Mouse (Mus musculus): ENCODE measurements around the gene Nuak2. TPM values are rescaled to one million over a fixed set of nuclear protein-coding genes. Genes with fewer than 3 reads are reported as not detected.

Nuak2 gene
- total RNA-seq, 2 experiments from 2014 or later, result 3.3 to 7.4 TPM

DNA sequence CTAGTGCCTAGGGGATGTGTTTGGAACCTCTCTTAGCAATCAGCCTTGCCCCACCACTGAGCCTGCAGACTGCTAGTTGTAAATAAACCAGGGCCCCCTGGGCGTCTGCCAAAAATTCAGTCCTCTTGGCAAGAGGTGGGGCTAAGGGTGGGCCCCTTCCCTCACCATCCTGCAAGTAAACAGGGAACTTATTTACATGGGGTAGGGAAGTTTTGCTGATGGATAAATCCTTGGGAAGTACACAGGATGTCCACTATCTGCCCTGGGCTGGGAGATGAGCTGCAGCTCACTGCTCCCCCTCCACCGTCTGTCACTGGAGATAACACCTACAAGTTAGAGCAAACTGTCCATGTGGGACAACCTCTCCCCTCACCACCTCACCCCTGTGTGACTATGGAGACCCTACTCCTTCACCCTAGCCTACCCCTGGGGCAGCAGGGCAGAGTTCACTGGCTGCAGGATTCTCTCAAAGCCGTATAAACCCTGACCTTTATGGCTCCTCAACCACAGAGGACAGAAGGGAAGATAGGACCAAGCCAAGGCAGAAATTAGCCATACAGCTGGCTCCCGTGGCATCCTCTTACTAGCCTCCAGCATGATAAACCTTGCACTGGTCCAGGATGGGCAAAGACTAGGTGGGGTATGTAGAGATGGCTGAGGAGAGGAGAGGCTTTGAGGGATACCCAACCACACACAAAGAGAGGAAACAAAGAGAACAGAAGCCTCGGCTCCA, 58.4 kb downstream of the Nuak2 start:
- DNase-seq (ENCODE audit: low spot score in 2 of 2), result no peak

DNA sequence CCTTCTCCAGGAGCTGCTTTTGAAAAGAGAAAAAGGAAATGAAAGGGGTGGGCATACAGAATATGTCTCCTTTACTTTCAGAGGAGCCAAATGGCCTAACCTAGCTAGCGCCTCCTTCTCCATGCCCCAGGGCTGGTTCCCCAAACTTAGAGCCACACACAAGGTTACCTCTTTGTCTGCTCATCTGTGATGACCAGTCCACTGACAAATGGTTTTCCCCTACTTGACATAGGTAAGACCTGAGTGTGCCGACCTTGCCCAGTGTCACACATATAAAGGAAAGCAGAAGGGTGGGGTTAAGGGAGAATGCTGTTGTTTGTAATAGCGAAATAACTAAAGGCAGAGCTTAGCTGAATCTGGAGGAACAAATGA, 58.9 kb downstream of the Nuak2 start:
- no peak for DNase-seq (ENCODE audit: low spot score in 2 of 2)

DNA sequence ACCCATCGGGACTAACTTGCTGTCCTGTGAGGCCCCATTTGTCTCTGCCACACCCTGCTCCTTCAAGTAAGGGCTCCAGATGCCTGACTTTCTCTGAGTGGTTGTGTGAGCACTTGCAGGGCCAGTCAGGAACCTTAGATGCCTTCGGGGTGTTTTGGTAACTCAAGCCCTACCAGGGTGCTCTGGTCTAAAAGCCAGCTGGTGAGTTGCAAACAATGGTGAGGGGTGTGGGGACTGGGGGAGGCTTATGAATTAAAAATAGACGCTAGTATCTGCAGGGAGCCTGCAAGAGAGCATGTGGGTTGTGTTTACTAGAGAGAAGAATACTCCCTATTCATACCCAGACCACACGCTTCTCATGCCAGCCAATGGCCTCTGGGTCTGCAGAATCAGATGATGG, 59.3 kb downstream of the Nuak2 start:
- DNase-seq (ENCODE audit: low spot score in 2 of 2), result no peak

DNA sequence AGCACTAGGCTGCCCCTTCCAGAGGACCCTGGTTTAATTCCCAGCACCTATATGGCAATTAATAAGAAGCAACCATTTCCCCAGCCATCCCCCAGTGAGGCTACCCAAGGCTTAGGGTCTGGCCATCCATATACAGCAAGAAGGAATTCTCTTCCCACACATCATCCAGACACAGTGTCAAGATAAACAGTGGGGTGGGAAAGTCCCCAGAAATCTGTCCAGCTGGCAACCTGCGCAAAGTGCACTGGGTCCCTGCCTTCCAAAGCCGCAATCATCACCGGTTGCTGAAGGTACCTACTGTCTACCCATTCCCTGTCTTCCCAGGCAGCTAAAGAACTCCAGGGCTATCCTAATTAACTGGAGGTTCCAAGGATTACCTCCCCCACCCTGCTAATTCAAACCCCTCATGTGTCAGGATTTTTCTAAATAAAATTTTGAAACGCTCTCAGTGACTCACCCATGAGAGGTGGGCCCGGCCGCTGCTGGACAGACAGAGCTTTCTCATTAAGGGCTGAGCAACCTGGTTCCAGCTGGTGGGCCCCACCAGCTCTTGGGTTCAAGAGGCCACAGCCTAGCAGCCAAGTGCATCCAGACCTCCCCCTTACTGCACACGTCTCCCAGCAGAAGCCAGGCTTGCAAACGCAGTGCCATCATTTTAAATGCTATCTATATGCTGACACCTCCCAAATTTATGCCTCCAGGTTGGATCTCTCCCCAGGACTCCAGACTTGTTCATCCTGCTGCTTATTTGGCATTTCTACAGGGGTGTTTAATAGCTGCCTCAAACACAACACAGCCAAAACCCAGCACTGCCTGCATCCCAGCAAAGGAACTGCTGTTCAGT, 60.5 kb downstream of the Nuak2 start:
- no peak for DNase-seq (ENCODE audit: low spot score in 2 of 2)

DNA sequence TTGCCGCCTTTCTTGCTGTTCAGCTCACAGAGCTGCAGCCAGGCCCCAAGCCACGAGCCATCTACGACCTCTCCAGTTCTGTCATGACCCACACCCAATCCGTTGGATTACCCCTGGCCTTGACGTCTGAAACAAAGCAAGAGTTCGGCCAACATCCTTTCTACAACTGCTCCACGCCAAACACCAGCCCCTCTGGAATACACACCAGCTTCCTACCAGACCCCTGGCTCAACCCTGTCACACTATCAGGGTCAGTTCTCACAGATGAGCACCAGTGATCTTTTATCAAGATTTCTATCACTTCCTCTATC, 61.1 kb downstream of the Nuak2 start:
- no peak for DNase-seq (ENCODE audit: low spot score in 2 of 2)

DNA sequence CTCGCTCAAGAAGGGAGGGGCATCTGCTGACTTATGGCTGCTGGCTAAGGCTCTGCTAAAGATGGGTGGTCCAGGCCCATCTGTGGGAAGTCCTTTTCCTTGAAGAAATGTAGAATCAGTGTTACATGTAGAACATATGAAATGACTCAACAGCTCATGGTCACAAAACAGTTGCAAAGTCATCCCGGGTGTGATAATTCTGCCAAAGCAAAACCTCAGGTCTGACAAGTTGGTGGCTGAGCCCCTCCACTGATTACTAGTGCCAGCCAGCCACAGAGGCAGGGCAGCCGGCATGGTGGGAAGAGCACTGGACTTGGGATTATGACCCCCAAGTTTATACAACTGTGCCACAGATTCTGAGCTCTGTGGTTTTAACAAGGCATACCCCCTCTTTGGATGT, 61.9 kb downstream of the Nuak2 start:
- DNase-seq (ENCODE audit: low spot score in 2 of 2), result no peak

DNA sequence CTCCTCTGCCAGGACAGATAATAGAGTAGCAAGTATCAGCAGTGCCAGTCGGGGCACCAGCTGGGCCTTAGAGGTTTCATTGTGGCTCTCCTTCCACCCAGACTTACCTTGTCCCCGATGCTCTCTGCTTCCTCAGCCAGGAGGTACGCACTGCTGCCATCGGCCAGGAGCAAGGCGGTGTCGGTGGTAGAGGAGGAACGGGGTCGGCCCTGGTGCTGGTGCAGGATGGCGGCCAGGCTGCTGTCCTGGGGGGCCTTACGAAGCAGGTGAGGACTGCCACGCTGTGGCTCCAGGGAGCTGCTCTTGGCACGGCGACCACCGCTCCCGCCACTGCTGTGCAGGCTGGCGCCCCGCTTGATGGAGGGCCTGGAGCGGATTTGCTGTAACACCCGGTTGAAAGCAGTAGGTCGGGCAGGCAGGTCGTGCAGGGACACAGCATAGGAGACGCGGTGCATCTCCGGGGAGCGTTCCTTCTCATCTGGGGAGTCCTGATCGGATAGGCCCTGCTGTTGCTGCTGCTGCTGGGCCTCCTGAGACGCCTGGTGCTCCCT, 64.7 kb downstream of the Nuak2 start:
- no peak for DNase-seq (ENCODE audit: low spot score in 2 of 2)

DNA sequence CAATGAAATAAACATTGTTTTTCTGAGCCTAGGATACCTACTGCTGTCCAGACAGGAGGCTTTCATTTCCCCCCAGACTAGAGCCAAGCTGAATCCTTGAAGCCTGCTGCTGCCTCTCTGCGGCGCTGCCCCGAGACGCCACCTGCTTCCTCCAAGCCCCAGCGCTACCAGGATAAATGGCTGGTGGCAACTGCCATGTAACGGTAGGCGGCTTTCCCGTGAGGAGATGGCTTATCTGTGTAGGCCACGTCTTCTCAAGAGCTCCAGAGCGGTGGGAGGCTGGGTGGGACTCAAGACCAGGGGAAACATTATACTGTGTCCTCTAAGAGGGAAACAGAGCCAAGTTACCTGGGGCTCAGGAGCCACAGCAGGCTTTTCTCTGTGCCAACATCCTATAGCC, 66.0 kb downstream of the Nuak2 start:
- no peak for DNase-seq (ENCODE audit: low spot score in 2 of 2)

Other genes starting within 250 kb of the Nuak2 start
- gene Mfsd4a, start 248.1 kb upstream of the Nuak2 start, total RNA-seq (2021), result 1 to 10 TPM; 4.9 to 6.3 TPM
- gene Cdk18, start 176.4 kb upstream of the Nuak2 start, total RNA-seq (2021), result 10 to 100 TPM; 24.8 to 25.1 TPM
- under 1 TPM; 0.17 to 0.67 TPM for gene Lemd1, start 124.7 kb upstream of the Nuak2 start, total RNA-seq (2021)
- gene AC124108.1, start 124.7 kb upstream of the Nuak2 start, total RNA-seq (2021), result under 1 TPM; 0.17 to 0.25 TPM
- not detected for gene Gm10188, start 86.4 kb upstream of the Nuak2 start, total RNA-seq (2021)
- gene Klhdc8a, start 17.5 kb upstream of the Nuak2 start, total RNA-seq (2021), result 100 to 1,000 TPM; 100 to 109 TPM
- 10 to 100 TPM; 32.8 to 50.6 TPM for gene Tmcc2, start 75.2 kb downstream of the Nuak2 start, total RNA-seq (2021)
- 10 to 100 TPM; 28.3 to 29.0 TPM for gene Dstyk, start 101.4 kb downstream of the Nuak2 start, total RNA-seq (2021)
- gene Rbbp5, start 161.2 kb downstream of the Nuak2 start, total RNA-seq (2021), result 10 to 100 TPM; 33.6 to 39.9 TPM
- 1 to 10 TPM; 5.2 to 5.4 TPM for gene Tmem81, start 190.1 kb downstream of the Nuak2 start, total RNA-seq (2021)
- gene Cntn2, start 227.1 kb downstream of the Nuak2 start, total RNA-seq (2021), result 1 to 10 TPM; 1.2 to 2.0 TPM

Data from adrenal gland, postnatal 4 days (tissue).